ENCODE assay signal across 31 mouse cellular contexts in genomic region chr3:52802324-52802723, GRCm38 (mm10).
"Had no signal": no experiment of that assay in that cellular context is flagged by ENCODE, and none has a peak within 500 bp of the region (broad histone marks: within the 10 kb centered on the region; RNA-seq: fewer than 3 reads in every experiment).

No protein-coding gene starts in this region.

- H3K4me3 ChIP-seq: left cerebral cortex, adult 2 months; limb, embryonic 10.5 days; limb, embryonic 12.5 days; limb, embryonic 13.5 days; limb, embryonic 15.5 days; liver, embryonic 12.5 days; liver, embryonic 13.5 days; liver, embryonic 15.5 days; lung, embryonic 15.5 days; megakaryocyte, embryonic 14.5 days; midbrain, embryonic 10.5 days; midbrain, embryonic 12.5 days; midbrain, embryonic 13.5 days; midbrain, embryonic 15.5 days; neural tube, embryonic 12.5 days had no signal

- H3K27me3 ChIP-seq: limb, embryonic 12.5 days; limb, embryonic 13.5 days; limb, embryonic 15.5 days; liver, embryonic 12.5 days; liver, embryonic 13.5 days; liver, embryonic 15.5 days; lung, embryonic 15.5 days; megakaryocyte, embryonic 14.5 days; midbrain, embryonic 12.5 days; midbrain, embryonic 13.5 days; midbrain, embryonic 15.5 days; neural tube, embryonic 12.5 days had no signal

- H3K36me3 ChIP-seq: limb, embryonic 10.5 days; limb, embryonic 12.5 days; limb, embryonic 13.5 days; limb, embryonic 15.5 days; liver, embryonic 12.5 days; liver, embryonic 13.5 days; liver, embryonic 15.5 days; lung, embryonic 15.5 days; midbrain, embryonic 10.5 days; midbrain, embryonic 12.5 days; midbrain, embryonic 13.5 days; midbrain, embryonic 15.5 days; neural tube, embryonic 12.5 days had no signal

- ATAC-seq: liver, embryonic 12.5 days; liver, postnatal 0 days; midbrain, embryonic 13.5 days; midbrain, embryonic 15.5 days; midbrain, embryonic 16.5 days had no signal

- DNase-seq: left cerebral cortex, postnatal 4 days; liver; liver, embryonic 13.5 days; liver, postnatal 0 days; lung, adult 18-20 months; lung, adult 2 months; lung, embryonic 14.5 days; lung, postnatal 10 days; lung, postnatal 14 days; lung, postnatal 36 days; lung, postnatal 4 days; midbrain, embryonic 14.5 days had no signal

- H3K4me2 ChIP-seq: limb, embryonic 12.5 days; limb, embryonic 13.5 days; limb, embryonic 15.5 days; liver, embryonic 11.5 days; liver, embryonic 12.5 days; liver, embryonic 13.5 days; liver, embryonic 15.5 days; lung, embryonic 14.5 days; lung, embryonic 15.5 days; midbrain, embryonic 11.5 days; midbrain, embryonic 12.5 days; midbrain, embryonic 13.5 days; midbrain, embryonic 15.5 days; neural tube, embryonic 12.5 days had no signal

- H3K4me1 ChIP-seq: limb, embryonic 15.5 days; liver, embryonic 13.5 days; liver, embryonic 15.5 days; lung, embryonic 15.5 days; midbrain, embryonic 10.5 days; midbrain, embryonic 12.5 days; midbrain, embryonic 13.5 days; midbrain, embryonic 15.5 days; neural tube, embryonic 12.5 days had no signal

- H3K27ac ChIP-seq: left cerebral cortex, adult 2 months; limb, embryonic 10.5 days; limb, embryonic 12.5 days; limb, embryonic 13.5 days; limb, embryonic 15.5 days; liver, embryonic 12.5 days; liver, embryonic 13.5 days; liver, embryonic 14.5 days; liver, embryonic 15.5 days; lung, embryonic 15.5 days; macrophage; midbrain, embryonic 10.5 days; midbrain, embryonic 12.5 days; midbrain, embryonic 13.5 days; midbrain, embryonic 15.5 days; neural tube, embryonic 12.5 days had no signal

- H3K9me3 ChIP-seq: limb, embryonic 10.5 days; limb, embryonic 12.5 days; limb, embryonic 13.5 days; limb, embryonic 15.5 days; liver, embryonic 12.5 days; liver, embryonic 13.5 days; liver, embryonic 15.5 days; lung, embryonic 15.5 days; midbrain, embryonic 10.5 days; midbrain, embryonic 12.5 days; midbrain, embryonic 13.5 days; midbrain, embryonic 15.5 days; neural tube, embryonic 12.5 days had no signal

- H3K9ac ChIP-seq: limb, embryonic 12.5 days; limb, embryonic 13.5 days; limb, embryonic 15.5 days; liver, embryonic 12.5 days; liver, embryonic 13.5 days; liver, embryonic 14.5 days; liver, embryonic 15.5 days; liver, postnatal 0 days; lung, embryonic 14.5 days; lung, embryonic 15.5 days; midbrain, embryonic 12.5 days; midbrain, embryonic 13.5 days; midbrain, embryonic 15.5 days; neural tube, embryonic 12.5 days had no signal
